Mouse (Mus musculus): ENCODE measurements around the gene Rasl2-9.
"Not testable (repeated sequence)": the region's sequence is repeated elsewhere in the genome, so short reads cannot be mapped to it uniquely, and the experiment has no call there.

- not testable (repeated sequence) for TF ChIP-seq POLR2A (IDR thresholded peaks at IDR 0.05; ENCODE audit: insufficient read depth, low read depth, low read length); CTCF (IDR thresholded peaks at IDR 0.05)
Observed at GRCm38 (mm10) chr7:5079365-5080009, 46.3 kb downstream of the Rasl2-9 start.
